Mouse (Mus musculus) spleen, adult 2 months (tissue): ENCODE results near the gene Egfr.

Experiments
- CTCF ChIP-seq: fragments of 200-500 bp; IDR thresholded peaks from 2 replicates; pipeline ENCODE4 v1.5.1; 2011; ENCODE audit warnings: mild to moderate bottlenecking, inconsistent platforms; ENCODE audit not compliant: insufficient read depth, insufficient read length, insufficient replicate concordance; ENCODE audit errors: extremely low read depth
- POLR2A ChIP-seq: fragments of 200-500 bp; IDR thresholded peaks from 2 replicates; pipeline ENCODE4 v1.6.1; 2011; ENCODE audit warnings: low read depth, low read length, inconsistent platforms

DNA sequence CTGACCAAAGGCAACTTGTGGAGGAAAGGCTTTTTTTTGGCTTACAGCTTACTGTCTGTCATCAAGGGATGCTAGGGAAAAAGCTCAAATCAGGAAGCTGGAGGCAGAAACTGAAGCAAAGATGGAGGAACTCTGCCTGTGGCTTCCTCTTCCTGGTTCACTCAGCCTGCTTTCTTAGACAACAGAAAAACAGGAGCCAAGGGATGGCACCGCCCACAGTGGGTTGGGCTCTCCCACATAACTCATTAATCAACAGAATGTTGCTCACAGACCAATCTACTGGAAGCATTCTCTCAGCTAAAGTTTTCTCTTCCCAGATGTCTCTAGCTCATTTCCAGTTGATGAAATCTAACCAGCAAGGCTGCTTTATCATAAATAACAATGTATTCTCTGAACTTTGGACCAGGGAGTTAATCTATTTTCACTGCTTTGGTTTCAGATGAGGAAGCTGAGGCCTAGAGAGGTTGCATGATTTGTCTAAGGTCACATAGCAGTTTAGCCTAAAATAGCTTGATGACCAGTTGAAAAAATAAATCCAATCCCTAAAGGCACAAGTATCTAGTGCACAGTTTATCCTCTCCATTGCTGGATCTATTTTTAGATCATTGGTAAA is 155.6 kb downstream of the Egfr start:
- TF ChIP-seq CTCF (no peak), POLR2A (no peak)
